10 mouse cellular contexts compared by ENCODE assay signal in genomic region chr13:63951922-63952734, GRCm38 (mm10).
A peak's percentile ranks its signal among the peaks of the same experiment; 100 is the strongest.
DNase-seq lines count a peak whose midpoint lies in the region; ATAC-seq and TF ChIP-seq lines count a peak whose summit lies in the region.
"Had no signal": no experiment of that assay in that cellular context is flagged by ENCODE, and none has a peak within 500 bp of the region (broad histone marks: within the 10 kb centered on the region; RNA-seq: fewer than 3 reads in every experiment).

No protein-coding gene starts in this region.

- H3K4me1 ChIP-seq in midbrain, postnatal 0 days (ENCODE audit: insufficient read depth, low read length) = no peaks in the 10 kb centered on the region
- peaks cover 3% of the 10 kb centered on the region; the same call in 1 of the 2 replicates for H3K4me1 ChIP-seq in midbrain, embryonic 15.5 days
- peaks cover 13% of the 10 kb centered on the region for H3K4me1 ChIP-seq in hindbrain, embryonic 13.5 days (replicated peaks)
- peaks cover 12% of the 10 kb centered on the region for H3K4me1 ChIP-seq in stomach, embryonic 16.5 days (ENCODE audit: control insufficient read depth, insufficient read depth, low read length)

- H3K9me3 ChIP-seq in midbrain, postnatal 0 days (ENCODE audit: low read length) = no peaks in the 10 kb centered on the region
- no peaks in the 10 kb centered on the region for H3K9me3 ChIP-seq in midbrain, embryonic 15.5 days
- no peaks in the 10 kb centered on the region for H3K9me3 ChIP-seq in hindbrain, embryonic 13.5 days
- no peaks in the 10 kb centered on the region for H3K9me3 ChIP-seq in stomach, embryonic 16.5 days (replicated peaks; ENCODE audit: control insufficient read depth, low read length)
- H3K9me3 ChIP-seq: heart, embryonic 13.5 days had no signal

- TF ChIP-seq CTCF in midbrain, postnatal 0 days (IDR thresholded peaks at IDR 0.05) = no peak

- no peak overlapping the region for H3K4me3 ChIP-seq in midbrain, postnatal 0 days (ENCODE audit: low read depth, low read length)
- no peak overlapping the region for H3K4me3 ChIP-seq in midbrain, embryonic 15.5 days
- H3K4me3 ChIP-seq in hindbrain, embryonic 13.5 days = no peak overlapping the region
- H3K4me3 ChIP-seq in stomach, embryonic 16.5 days (replicated peaks; ENCODE audit: low read length) = no peak overlapping the region
- H3K4me3 ChIP-seq: heart, embryonic 13.5 days had no signal

- no peak overlapping the region for H3K9ac ChIP-seq in midbrain, postnatal 0 days (replicated peaks; ENCODE audit: low read length, poor library complexity, severe bottlenecking)
- no peak overlapping the region for H3K9ac ChIP-seq in midbrain, embryonic 15.5 days
- H3K9ac ChIP-seq in hindbrain, embryonic 13.5 days = peak overlapping the region; percentile 46; the same call in 1 of the 2 replicates
- peak overlapping the region; percentile 26; the same call in 1 of the 2 replicates for H3K9ac ChIP-seq in stomach, embryonic 16.5 days (ENCODE audit: low read length)
- H3K9ac ChIP-seq: heart, embryonic 13.5 days had no signal

- ATAC-seq in midbrain, postnatal 0 days (ENCODE audit: low FRiP score) = no peak
- ATAC-seq in midbrain, embryonic 15.5 days (replicated peaks) = no peak
- ATAC-seq in hindbrain, embryonic 13.5 days (ENCODE audit: low FRiP score) = peak; percentile 52; the same call in 1 of the 2 replicates
- ATAC-seq in stomach, embryonic 16.5 days (ENCODE audit: insufficient read depth, low FRiP score) = 0 out of 2 replicates have a peak, but pooled peaks have one; percentile 61
- ATAC-seq: Patski had no signal

- no peak overlapping the region for H3K27ac ChIP-seq in midbrain, postnatal 0 days (ENCODE audit: low read depth, low read length)
- no peak overlapping the region for H3K27ac ChIP-seq in midbrain, embryonic 15.5 days
- H3K27ac ChIP-seq in hindbrain, embryonic 13.5 days = peak overlapping the region; percentile 71
- peak overlapping the region; percentile 88 for H3K27ac ChIP-seq in stomach, embryonic 16.5 days (ENCODE audit: low read length)
- H3K27ac ChIP-seq: heart, embryonic 13.5 days; macrophage had no signal

- H3K36me3 ChIP-seq in midbrain, postnatal 0 days (ENCODE audit: insufficient read depth, low read length) = no peaks in the 10 kb centered on the region
- H3K36me3 ChIP-seq in midbrain, embryonic 15.5 days (replicated peaks) = no peaks in the 10 kb centered on the region
- no peaks in the 10 kb centered on the region for H3K36me3 ChIP-seq in hindbrain, embryonic 13.5 days
- H3K36me3 ChIP-seq in stomach, embryonic 16.5 days (ENCODE audit: control insufficient read depth, insufficient read depth, low read length) = no peaks in the 10 kb centered on the region
- H3K36me3 ChIP-seq: heart, embryonic 13.5 days had no signal

- 60% methylated on average over 9 of the region's 9 CpGs for WGBS in midbrain, postnatal 0 days
- WGBS in midbrain, embryonic 15.5 days = 55% methylated on average over 9 of the region's 9 CpGs
- 29% methylated on average over 9 of the region's 9 CpGs for WGBS in hindbrain, embryonic 13.5 days
- 40% methylated on average over 9 of the region's 9 CpGs for WGBS in stomach, embryonic 16.5 days

- H3K4me2 ChIP-seq in midbrain, postnatal 0 days (ENCODE audit: low read depth, low read length, poor library complexity, severe bottlenecking) = no peak overlapping the region
- H3K4me2 ChIP-seq in midbrain, embryonic 15.5 days = no peak overlapping the region
- H3K4me2 ChIP-seq in hindbrain, embryonic 13.5 days = no peak overlapping the region
- no peak overlapping the region for H3K4me2 ChIP-seq in stomach, embryonic 16.5 days (ENCODE audit: low read depth, low read length)
- H3K4me2 ChIP-seq: heart, embryonic 13.5 days had no signal

- H3K27me3 ChIP-seq in midbrain, postnatal 0 days (ENCODE audit: insufficient read depth, low read length) = peaks cover 16% of the 10 kb centered on the region
- H3K27me3 ChIP-seq in midbrain, embryonic 15.5 days (replicated peaks) = peaks cover 39% of the 10 kb centered on the region
- peaks cover 20% of the 10 kb centered on the region; the same call in 1 of the 2 replicates for H3K27me3 ChIP-seq in hindbrain, embryonic 13.5 days
- H3K27me3 ChIP-seq in stomach, embryonic 16.5 days (ENCODE audit: control insufficient read depth, insufficient read depth, low read length) = no peaks in the 10 kb centered on the region
- H3K27me3 ChIP-seq: heart, embryonic 13.5 days; Patski had no signal

- peak; percentile 27 for DNase-seq in midbrain, postnatal 0 days (ENCODE audit: low spot score)
- peak; percentile 72 for DNase-seq in kidney, postnatal 14 days
- DNase-seq in urinary bladder, postnatal 10 days (ENCODE audit: low spot score) = no peak
- DNase-seq in gastrocnemius, postnatal 36 days = no peak

- intact Hi-C loops in gastrocnemius, postnatal 36 days (cut with DNase I) = no loop called here

Comparison
In these comparisons a context has a peak if more than half of its experiments do, and no peak if none do; other contexts are left out.
1. ATAC-seq: peak in hindbrain, embryonic 13.5 days (single experiment) and stomach, embryonic 16.5 days (single experiment); none in midbrain, postnatal 0 days (single experiment) and midbrain, embryonic 15.5 days (single experiment).
2. DNase-seq: peak in midbrain, postnatal 0 days (single experiment) and kidney, postnatal 14 days (single experiment); none in urinary bladder, postnatal 10 days (single experiment) and gastrocnemius, postnatal 36 days (0 of 2).
3. H3K27ac ChIP-seq: peak in hindbrain, embryonic 13.5 days (single experiment) and stomach, embryonic 16.5 days (single experiment); none in midbrain, postnatal 0 days (single experiment) and midbrain, embryonic 15.5 days (single experiment).
4. H3K9ac ChIP-seq: peak in hindbrain, embryonic 13.5 days (single experiment) and stomach, embryonic 16.5 days (single experiment); none in midbrain, postnatal 0 days (single experiment) and midbrain, embryonic 15.5 days (single experiment).